Mouse (Mus musculus) liver, embryonic 13.5 days (tissue): Measurements from ENCODE around the gene Brca1. TPM values are rescaled to one million over a fixed set of nuclear protein-coding genes. Genes with fewer than 3 reads are reported as not detected.
A peak's percentile ranks its signal among the peaks of the same experiment; 100 is the strongest.
"Not testable (repeated sequence)": the region's sequence is repeated elsewhere in the genome, so short reads cannot be mapped to it uniquely, and the experiment has no call there.

Experiments used
- ATAC-seq: fragments of 200-750 bp; cut with Nextera tagmentation; 2 replicates; pipeline ENCODE4 v1.8.0; 2017; ENCODE audit warnings: low read depth, mild to moderate bottlenecking, moderate number of reproducible peaks, moderate library complexity
- DNase-seq: peaks from one replicate; pipeline ENCODE4 v3.0.0; 2022
- H3K27ac ChIP-seq: fragments of 300-500 bp; sonication (generic); 2 replicates; pipeline ENCODE4 v1.5.1; 2015; ENCODE audit warnings: moderate library complexity, mild to moderate bottlenecking, inconsistent platforms
- H3K27me3 ChIP-seq: fragments of 300-500 bp; sonication (generic); 2 replicates; pipeline ENCODE4 v1.6.1; 2015; ENCODE audit warnings: mild to moderate bottlenecking, inconsistent platforms
- H3K36me3 ChIP-seq: fragments of 300-500 bp; sonication (generic); 2 replicates; pipeline ENCODE4 v1.6.1; 2015; ENCODE audit warnings: mild to moderate bottlenecking, inconsistent platforms
- H3K4me1 ChIP-seq: fragments of 300-500 bp; sonication (generic); replicated peaks from 2 replicates; pipeline ENCODE4 v1.6.1; 2015; ENCODE audit warnings: inconsistent platforms
- H3K4me2 ChIP-seq: fragments of 300-500 bp; sonication (generic); 2 replicates; pipeline ENCODE4 v1.6.1; 2015; ENCODE audit warnings: inconsistent platforms, mild to moderate bottlenecking, moderate library complexity
- H3K4me3 ChIP-seq: fragments of 300-500 bp; sonication (generic); replicated peaks from 2 replicates; pipeline ENCODE4 v1.5.1; 2015; ENCODE audit warnings: mild to moderate bottlenecking, inconsistent platforms
- H3K9ac ChIP-seq: fragments of 300-500 bp; sonication (generic); 2 replicates; pipeline ENCODE4 v1.6.1; 2015; ENCODE audit warnings: mild to moderate bottlenecking, inconsistent platforms
- H3K9me3 ChIP-seq: fragments of 300-500 bp; sonication (generic); replicated peaks from 2 replicates; pipeline ENCODE4 v1.6.1; 2016; ENCODE audit warnings: inconsistent platforms
- WGBS: fragments of 180-500 bp; shearing (Covaris S2); methylation state at CpG from one replicate; pipeline ENCODE4 v1.1.7; 2015; ENCODE audit not compliant: insufficient replicate concordance; 5-methylcytosine and 5-hydroxymethylcytosine counted together
- polyA plus RNA-seq: library from polyadenylated mRNA; unstranded; fragments of >200 nt; fragmentation: Nextera tagmentation; extraction: Ambion mirVana; gene quantifications from 2 replicates; pipeline ENCODE4 v1.2.1, GENCODE M21; 2015

The Brca1 gene
- polyA plus RNA-seq, 1 experiment from 2014 or later = 11.9 TPM

DNA sequence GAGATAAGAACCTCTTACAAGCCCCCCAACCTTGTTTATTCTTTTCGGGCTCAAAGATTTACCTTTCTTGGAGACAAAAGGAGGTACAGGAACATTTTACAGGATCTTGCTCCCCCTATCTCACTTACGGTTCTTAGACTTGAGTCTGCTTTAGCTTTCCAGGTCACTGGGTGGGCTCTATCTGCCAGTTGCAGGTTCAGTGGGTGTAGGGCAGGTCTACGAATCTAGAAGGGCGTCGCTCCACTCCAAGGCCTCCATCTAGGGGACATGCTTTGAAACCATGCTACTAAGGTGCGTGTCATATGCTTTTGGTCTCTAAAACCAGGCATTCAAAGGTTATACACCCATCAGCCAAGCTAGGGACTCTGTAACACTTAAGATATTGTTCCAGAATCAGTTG lies 67.5 kb downstream of the Brca1 start:
- DNase-seq (peak; percentile 53), ATAC-seq (peak; percentile 56)
- whole genome bisulfite sequencing = 23% methylated on average over 6 of the region's 6 CpGs
- no peak overlapping the region for H3K4me3 ChIP-seq
- peaks cover 25% of the 10 kb centered on the region for H3K36me3 ChIP-seq
- H3K9ac ChIP-seq = 0 out of 2 replicates have a peak overlapping the region, but pooled peaks have one; percentile 23
- H3K4me2 ChIP-seq = peak overlapping the region; percentile 56
- peaks cover 4% of the 10 kb centered on the region for H3K27me3 ChIP-seq
- H3K27ac ChIP-seq = peak overlapping the region; percentile 80
- no peaks in the 10 kb centered on the region for H3K9me3 ChIP-seq
- peaks cover 65% of the 10 kb centered on the region for H3K4me1 ChIP-seq

DNA sequence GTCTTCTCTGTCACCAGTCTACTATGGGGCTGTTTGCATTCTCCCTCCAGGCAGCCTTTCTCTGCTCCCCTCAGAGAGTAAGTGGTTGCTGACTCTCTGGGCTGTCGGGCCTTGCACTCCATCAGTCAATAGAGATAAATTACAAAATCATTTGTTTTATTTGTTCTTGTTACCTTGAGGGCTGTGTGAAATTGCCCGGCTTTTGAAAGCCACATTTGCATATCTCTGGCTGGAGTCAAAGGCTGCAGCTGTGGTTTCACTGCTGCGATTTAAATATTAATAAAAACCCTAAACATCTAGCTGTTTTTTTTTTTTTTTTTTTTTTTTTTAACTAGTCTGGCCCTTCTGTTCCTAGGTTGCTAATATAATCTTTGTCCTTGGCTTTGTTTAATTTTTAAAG lies 68.0 kb downstream of the Brca1 start:
- DNase-seq = no peak
- Histone ChIP-seq H3K27me3 (peaks cover 8% of the 10 kb centered on the region), H3K36me3 (peaks cover 21% of the 10 kb centered on the region), H3K9ac (0 out of 2 replicates have a peak overlapping the region, but pooled peaks have one; percentile 23), H3K27ac (peak overlapping the region; percentile 80), H3K4me2 (peak overlapping the region; percentile 56; the same call in 1 of the 2 replicates), H3K9me3 (no peaks in the 10 kb centered on the region), H3K4me3 (no peak overlapping the region), H3K4me1 (peaks cover 69% of the 10 kb centered on the region)
- ATAC-seq = no peak
- WGBS = 33% methylated on average over 3 of the region's 3 CpGs

DNA sequence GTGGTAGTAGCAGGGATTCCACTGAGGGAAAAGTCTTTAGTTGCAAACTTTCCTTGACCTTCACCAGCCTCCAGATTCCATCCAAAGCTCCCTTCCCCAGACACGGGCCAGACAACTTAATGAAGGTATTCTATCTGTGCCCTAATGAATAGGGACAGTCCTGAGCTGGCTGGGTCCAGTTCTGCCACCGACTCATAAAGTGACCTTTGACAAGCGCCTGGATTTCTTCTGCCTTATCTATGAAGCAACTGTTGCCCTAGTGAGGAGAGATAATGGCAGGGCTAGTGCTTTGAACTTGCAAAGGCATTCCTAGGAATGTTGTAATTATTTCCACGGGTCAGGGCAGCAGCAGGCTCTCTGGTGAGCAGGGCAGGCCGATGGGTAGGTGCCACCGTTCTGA lies 70.8 kb downstream of the Brca1 start:
- Histone ChIP-seq H3K9me3 (no peaks in the 10 kb centered on the region), H3K4me1 (peaks cover 55% of the 10 kb centered on the region), H3K27ac (0 out of 2 replicates have a peak overlapping the region, but pooled peaks have one; percentile 34), H3K4me3 (no peak overlapping the region), H3K36me3 (no peaks in the 10 kb centered on the region), H3K4me2 (no peak overlapping the region), H3K27me3 (peaks cover 9% of the 10 kb centered on the region), H3K9ac (no peak overlapping the region)
- 38% methylated on average over 6 of the region's 6 CpGs for WGBS
- no peak for DNase-seq
- ATAC-seq = no peak

DNA sequence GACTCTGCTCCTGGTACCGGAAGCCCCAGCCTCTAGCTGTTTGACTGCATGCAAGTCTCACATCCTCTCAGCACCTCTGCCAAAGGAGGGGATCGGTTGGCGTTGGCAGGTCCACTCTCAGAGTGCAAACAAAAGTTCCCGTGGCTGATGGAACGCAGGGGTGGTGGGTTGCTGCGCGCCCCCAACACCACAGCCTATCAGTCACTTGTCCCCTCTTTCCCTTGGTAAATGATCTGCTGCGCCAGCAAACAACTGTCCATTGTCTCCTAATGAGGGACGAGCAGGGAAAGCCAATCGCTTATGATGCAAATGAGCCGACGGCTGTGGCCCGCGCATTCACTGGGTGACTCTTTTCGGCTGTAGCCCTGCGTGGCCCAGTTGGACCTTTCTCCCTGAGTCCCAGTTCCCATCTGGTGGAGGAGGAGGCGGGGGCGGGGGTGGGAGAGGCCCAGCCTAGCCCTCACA lies 72.6 kb downstream of the Brca1 start:
- no peaks in the 10 kb centered on the region for H3K36me3 ChIP-seq
- DNase-seq (no peak), ATAC-seq (no peak)
- peaks cover 9% of the 10 kb centered on the region for H3K27me3 ChIP-seq
- peaks cover 38% of the 10 kb centered on the region for H3K4me1 ChIP-seq
- peak overlapping the region; percentile 38 for H3K4me2 ChIP-seq
- H3K4me3 ChIP-seq = no peak overlapping the region
- H3K27ac ChIP-seq = no peak overlapping the region
- WGBS = 29% methylated on average over 18 of the region's 18 CpGs
- peak overlapping the region; percentile 22; the same call in 1 of the 2 replicates for H3K9ac ChIP-seq
- H3K9me3 ChIP-seq = no peaks in the 10 kb centered on the region

DNA sequence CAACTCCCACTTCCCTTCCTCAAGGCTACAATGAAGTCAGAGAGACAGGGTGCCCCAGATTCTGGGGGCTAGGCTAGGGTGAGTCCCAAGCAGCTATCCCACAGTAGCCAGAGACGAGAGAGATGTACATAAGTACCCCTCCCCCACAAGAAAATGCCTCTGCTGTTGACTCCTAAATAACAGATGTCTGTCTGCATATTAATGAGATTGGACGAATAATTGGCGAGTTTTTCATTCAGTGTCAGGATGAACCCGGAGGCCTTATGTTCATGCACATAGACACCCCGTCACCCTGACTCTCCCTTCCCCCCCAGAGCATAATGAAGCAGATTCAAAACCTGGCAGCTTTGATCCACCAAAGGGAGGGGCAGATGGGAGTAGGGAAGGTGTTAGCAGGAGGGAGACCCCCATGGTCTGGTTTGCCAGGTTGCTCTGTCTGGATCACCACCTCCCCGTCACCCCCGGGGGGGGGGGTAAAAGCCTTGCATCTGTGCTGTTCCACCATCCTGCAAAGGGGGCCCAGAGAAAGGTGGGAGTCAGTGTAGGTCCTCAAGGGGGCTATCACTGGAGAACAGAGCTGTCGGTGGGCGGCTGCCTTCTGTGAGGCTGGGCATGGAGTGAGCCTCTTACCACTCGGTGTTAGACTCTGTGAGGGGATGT lies 74.1 kb downstream of the Brca1 start:
- Histone ChIP-seq H3K27ac (no peak overlapping the region), H3K4me3 (no peak overlapping the region), H3K9ac (no peak overlapping the region), H3K9me3 (no peaks in the 10 kb centered on the region), H3K4me1 (peaks cover 26% of the 10 kb centered on the region), H3K36me3 (no peaks in the 10 kb centered on the region), H3K4me2 (no peak overlapping the region), H3K27me3 (peaks cover 11% of the 10 kb centered on the region)
- 59% methylated on average over 10 of the region's 10 CpGs for WGBS
- no peak for ATAC-seq
- no peak for DNase-seq

DNA sequence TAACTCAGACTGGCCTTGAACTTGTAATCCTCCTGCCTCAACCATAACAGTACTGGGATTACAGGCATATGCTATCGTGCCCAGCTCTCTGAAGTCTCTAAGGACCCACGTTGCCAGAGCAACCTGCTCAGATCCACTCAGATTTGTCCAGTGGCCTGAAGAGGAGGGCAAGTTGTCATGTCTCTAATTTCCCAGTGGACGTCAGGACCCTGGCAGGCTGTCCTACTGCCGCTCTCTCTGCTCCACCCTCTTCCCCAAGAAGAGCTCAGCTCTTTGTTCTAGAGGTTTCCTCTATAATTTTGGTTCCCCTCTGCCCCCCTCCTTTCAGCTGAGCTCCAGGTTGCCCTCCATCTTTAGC lies 74.6 kb downstream of the Brca1 start:
- no peak for DNase-seq
- Histone ChIP-seq H3K27me3 (peaks cover 15% of the 10 kb centered on the region), H3K36me3 (no peaks in the 10 kb centered on the region), H3K9me3 (no peaks in the 10 kb centered on the region), H3K27ac (no peak overlapping the region), H3K4me2 (no peak overlapping the region), H3K4me1 (peaks cover 29% of the 10 kb centered on the region), H3K9ac (no peak overlapping the region), H3K4me3 (no peak overlapping the region)
- ATAC-seq = no peak
- 59% methylated on average over 4 of the region's 4 CpGs for WGBS

DNA sequence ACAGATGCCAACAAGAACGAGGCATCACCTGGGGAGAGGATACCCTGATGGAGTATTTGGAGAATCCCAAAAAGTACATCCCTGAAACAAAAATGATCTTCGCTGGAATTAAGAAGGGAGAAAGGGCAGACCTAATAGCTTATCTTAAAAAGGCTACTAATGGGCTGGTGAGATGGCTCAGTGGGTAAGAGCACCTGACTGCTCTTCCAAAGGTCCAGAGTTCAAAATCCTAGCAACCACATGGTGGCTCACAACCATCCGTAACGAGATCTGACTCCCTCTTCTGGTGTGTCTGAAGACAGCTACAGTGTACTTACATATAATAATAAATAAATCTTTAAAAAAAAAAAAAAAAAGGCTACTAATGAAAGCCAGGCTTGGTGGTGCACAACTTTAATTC lies 75.4 kb downstream of the Brca1 start:
- not testable (repeated sequence) for H3K36me3 ChIP-seq, H3K9ac ChIP-seq, H3K9me3 ChIP-seq, ATAC-seq, H3K4me2 ChIP-seq, DNase-seq, H3K27ac ChIP-seq, H3K4me3 ChIP-seq
- H3K4me1 ChIP-seq = peaks cover 27% of the 10 kb centered on the region
- H3K27me3 ChIP-seq = peaks cover 22% of the 10 kb centered on the region
- WGBS = 68% methylated on average over 4 of the region's 4 CpGs

DNA sequence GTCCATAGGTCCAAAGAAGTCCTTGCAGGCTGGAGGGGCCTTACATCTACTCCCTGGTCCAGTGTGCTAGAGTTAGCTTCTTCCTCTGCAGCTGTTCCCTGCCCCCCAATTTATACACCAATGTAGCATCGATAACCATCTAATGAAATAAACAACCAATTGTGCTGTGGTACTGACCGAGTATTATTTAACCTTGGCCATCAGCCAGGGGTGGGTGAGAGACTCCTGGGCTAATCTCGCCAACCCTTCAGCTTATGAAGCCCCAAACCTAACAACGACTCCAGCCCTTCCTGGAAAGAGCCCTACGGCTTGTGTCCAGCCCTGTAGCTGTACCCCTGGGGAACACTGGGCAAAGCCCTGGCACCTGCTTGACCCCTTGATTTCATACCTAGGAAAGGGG lies 77.5 kb downstream of the Brca1 start:
- H3K4me2 ChIP-seq = no peak overlapping the region
- H3K9me3 ChIP-seq = no peaks in the 10 kb centered on the region
- no peak overlapping the region for H3K9ac ChIP-seq
- H3K4me3 ChIP-seq = no peak overlapping the region
- no peaks in the 10 kb centered on the region for H3K36me3 ChIP-seq
- peaks cover 8% of the 10 kb centered on the region for H3K4me1 ChIP-seq
- H3K27me3 ChIP-seq = peaks cover 36% of the 10 kb centered on the region
- H3K27ac ChIP-seq = no peak overlapping the region
- ATAC-seq (no peak), DNase-seq (no peak)
- WGBS = 73% methylated on average over 5 of the region's 5 CpGs

DNA sequence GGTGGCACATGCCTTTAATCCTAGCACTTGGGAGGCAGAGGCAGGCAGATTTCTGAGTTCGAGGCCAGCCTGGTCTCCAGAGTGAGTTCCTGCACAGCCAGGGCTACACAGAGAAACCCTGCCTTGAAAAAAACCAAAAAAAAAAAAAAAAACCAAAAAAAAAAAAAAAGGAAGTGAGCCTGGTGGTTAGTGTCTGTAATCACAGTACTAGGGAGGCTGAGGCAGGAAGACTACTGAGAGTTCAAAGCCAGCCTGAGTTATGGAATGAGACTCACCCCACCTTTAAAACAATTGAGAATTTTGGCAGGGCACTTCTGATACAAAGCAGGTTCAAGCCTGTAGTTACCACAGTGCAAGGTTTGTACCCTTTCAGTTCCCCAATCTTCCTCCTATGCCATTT lies 78.1 kb downstream of the Brca1 start:
- not testable (repeated sequence) for H3K4me3 ChIP-seq, H3K27ac ChIP-seq, H3K36me3 ChIP-seq, ATAC-seq, H3K4me1 ChIP-seq, DNase-seq, H3K9me3 ChIP-seq, H3K4me2 ChIP-seq, H3K9ac ChIP-seq
- 54% methylated on average over 1 of the region's 1 CpGs for WGBS
- peaks cover 38% of the 10 kb centered on the region for H3K27me3 ChIP-seq

DNA sequence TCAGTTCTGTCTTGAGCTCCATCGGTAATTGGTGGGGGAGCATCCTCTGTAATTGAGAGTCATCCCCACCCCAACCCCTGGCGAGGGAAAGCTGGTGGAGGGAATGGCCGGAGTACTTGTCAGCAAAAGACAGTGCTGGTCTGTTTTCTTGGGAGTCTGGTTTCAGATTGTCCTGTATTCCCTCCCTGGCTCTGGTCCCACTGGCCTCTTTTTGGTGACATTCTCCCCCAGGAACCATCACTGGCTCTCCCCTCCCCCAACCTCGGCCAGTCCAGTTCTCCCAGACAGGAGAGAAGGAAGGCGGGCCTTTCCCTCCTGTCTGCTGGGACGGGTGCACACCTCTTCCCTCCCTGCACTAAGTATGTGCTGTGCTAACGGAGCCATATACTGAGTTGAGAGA lies 79.4 kb downstream of the Brca1 start:
- Histone ChIP-seq H3K4me1 (peaks cover 23% of the 10 kb centered on the region), H3K27ac (no peak overlapping the region), H3K9ac (no peak overlapping the region), H3K4me3 (no peak overlapping the region), H3K36me3 (no peaks in the 10 kb centered on the region), H3K27me3 (peaks cover 51% of the 10 kb centered on the region), H3K9me3 (no peaks in the 10 kb centered on the region), H3K4me2 (no peak overlapping the region)
- DNase-seq (no peak), ATAC-seq (no peak)
- WGBS = 57% methylated on average over 7 of the region's 7 CpGs

DNA sequence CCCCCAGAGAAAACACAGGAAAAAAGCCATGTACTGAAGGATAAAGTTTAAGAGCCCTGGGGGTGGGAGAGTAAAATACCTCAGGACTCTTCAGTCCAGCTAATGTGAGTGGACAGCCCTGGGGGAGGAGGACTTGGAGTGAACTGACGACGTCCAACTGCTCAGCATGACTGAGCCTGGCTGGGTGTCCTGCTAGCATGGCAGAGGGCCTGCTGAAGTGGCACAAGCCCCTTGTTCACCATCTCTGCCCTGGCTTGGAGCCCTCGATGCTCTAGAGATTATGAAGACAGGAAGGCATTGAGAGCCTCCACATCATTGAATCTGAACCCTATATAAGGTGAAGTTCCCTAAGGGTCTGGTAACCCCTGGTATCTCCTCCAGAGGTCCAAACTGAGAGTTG lies 79.8 kb downstream of the Brca1 start:
- Histone ChIP-seq H3K27me3 (peaks cover 55% of the 10 kb centered on the region), H3K36me3 (no peaks in the 10 kb centered on the region), H3K27ac (no peak overlapping the region), H3K9ac (no peak overlapping the region), H3K4me2 (no peak overlapping the region), H3K9me3 (no peaks in the 10 kb centered on the region), H3K4me1 (peaks cover 27% of the 10 kb centered on the region), H3K4me3 (no peak overlapping the region)
- ATAC-seq = no peak
- no peak for DNase-seq
- 57% methylated on average over 3 of the region's 3 CpGs for WGBS

DNA sequence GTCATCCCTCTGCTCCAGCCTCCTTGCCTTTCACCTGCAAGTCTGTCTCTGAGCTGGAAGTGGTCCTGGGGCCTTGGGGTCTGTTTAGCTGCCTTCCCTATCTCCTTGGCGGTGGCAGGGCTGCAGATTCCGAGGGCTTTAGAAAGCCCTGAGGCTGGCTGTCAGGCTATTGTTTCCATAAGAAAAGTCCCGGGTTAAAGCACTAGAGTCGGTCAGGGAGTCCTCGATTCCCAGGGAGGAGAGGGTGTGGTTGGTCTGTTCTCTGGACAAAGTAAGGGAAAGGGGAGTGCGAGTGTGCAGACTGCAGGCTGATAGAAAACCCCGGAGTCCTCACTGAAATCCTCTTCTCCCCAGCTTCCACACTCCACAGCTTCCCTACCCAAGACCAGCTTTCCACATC lies 81.5 kb downstream of the Brca1 start:
- Histone ChIP-seq H3K4me3 (no peak overlapping the region), H3K9ac (no peak overlapping the region), H3K27ac (no peak overlapping the region), H3K4me2 (no peak overlapping the region), H3K36me3 (no peaks in the 10 kb centered on the region), H3K9me3 (no peaks in the 10 kb centered on the region), H3K27me3 (peaks cover 73% of the 10 kb centered on the region), H3K4me1 (peaks cover 44% of the 10 kb centered on the region)
- DNase-seq (no peak), ATAC-seq (no peak)
- WGBS = 65% methylated on average over 7 of the region's 7 CpGs
